Mouse (Mus musculus): ENCODE measurements around the gene C2cd5.
A peak's percentile ranks its signal among the peaks of the same experiment; 100 is the strongest.
"Not testable (repeated sequence)": the region's sequence is repeated elsewhere in the genome, so short reads cannot be mapped to it uniquely, and the experiment has no call there.

Gene C2cd5

GRCm38 (mm10) chr6:143020647-143021046 lies 79.3 kb downstream of the C2cd5 start:
- peak; percentile 14 for DNase-seq (ENCODE audit: low read depth, low spot score)

- no peak for DNase-seq (ENCODE audit: low read depth, low spot score)
Observed at GRCm38 (mm10) chr6:143020146-143020545, 79.8 kb downstream of the C2cd5 start.

GRCm38 (mm10) chr6:143012513-143013215 lies 87.3 kb downstream of the C2cd5 start:
- no peak for DNase-seq (ENCODE audit: low read depth, low spot score)

DNA sequence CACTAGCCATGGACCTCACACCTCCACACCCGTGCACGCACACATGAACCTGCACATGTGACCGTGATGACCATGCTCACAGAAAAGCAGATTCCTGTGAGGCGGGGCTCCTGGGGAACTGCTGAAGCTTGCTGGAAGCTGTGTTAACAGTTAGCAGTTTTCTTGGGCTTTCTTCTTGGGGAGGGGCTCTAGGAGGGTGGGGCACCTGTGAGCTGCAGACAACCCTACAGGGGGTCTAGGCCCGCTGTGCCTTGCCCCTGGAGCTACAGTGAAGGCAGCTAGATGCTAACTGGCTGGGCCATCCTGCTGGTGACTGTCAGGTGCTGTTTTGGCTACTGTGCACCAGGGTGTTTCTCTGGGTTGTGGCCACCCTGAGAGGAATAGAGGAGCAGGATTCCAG lies 91.1 kb downstream of the C2cd5 start:
- DNase-seq (ENCODE audit: low read depth, low spot score): no peak

DNA sequence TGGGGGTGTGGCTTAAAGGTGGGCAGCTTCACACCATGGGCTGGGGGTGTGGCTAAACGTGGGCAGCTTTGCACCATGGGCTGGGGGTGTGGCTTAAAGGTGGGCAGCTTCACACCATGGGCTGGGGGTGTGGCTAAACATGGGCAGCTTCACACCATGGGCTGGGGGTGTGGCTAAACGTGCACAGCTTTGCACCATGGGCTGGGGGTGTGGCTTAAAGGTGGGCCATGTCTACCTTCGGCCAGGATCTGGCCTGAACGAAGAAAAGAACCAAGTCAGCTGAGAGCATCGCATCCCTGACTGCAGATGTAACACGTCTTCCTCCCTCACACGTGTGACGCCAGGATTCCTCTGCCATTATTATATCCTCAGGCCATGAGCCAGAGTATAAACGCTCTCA lies 94.7 kb downstream of the C2cd5 start:
- DNase-seq (ENCODE audit: low read depth, low spot score): not testable (repeated sequence)

DNA sequence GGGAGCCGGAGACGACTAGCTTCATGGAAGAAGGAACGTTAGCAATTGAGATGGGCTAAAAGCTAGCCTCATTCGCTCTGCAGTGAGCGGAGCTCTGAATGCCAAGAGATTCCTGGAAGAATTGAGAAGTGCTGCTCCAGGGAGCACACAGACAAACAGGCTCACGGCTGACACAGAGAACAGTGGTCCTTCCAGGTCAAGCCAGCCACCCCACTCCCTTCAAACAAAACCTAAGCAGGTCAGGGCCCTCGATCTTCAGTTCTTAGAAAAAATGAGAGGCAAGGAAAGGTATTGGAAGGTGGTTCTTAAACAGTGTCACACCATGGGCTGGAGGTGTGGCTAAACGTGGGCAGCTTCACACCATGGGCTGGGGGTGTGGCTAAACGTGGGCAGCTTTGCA lies 95.1 kb downstream of the C2cd5 start:
- DNase-seq (ENCODE audit: low read depth, low spot score): no peak

DNA sequence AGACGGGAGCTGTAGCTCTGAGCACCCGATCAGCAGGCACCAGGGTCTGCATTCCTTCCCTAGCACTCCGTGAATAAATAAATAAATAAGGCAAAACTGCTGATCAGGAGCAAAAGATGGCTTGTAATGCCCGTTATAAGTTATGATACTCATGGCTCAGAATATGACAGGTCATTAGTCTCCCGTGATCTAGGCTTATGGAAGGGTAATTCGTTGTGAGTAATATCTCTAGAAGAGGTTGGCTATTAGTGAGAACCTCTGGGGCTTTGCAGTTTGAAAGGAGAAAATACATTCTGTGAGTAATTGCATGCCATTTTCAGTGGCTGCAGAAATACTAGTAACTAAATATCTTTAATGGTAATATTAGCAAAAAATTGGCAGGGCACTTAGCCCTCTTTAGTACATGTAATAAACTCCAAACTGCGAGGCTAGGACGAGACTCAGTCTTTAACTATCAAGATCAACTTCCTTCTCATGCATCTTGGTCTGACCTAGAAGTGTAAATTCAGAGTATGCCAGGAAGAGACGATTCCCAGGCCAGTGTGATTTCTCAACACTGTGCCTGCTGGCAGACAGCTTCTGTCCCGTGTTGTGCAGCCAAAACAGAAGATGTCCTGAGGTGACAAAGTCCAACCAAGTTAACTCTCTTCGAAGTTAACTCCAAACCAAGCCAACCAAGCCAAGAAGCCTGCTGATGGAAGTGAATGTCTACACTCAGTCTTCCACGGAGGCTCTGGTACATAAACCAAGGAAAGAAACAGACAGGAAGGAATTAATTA lies 101.5 kb downstream of the C2cd5 start:
- no peak for DNase-seq (ENCODE audit: low read depth, low spot score)

GRCm38 (mm10) chr6:142996887-142997286 lies 103.1 kb downstream of the C2cd5 start:
- DNase-seq (ENCODE audit: low read depth, low spot score): no peak

- DNase-seq (ENCODE audit: low read depth, low spot score): no peak
Observed at GRCm38 (mm10) chr6:142995567-142995966, 104.4 kb downstream of the C2cd5 start.

DNA sequence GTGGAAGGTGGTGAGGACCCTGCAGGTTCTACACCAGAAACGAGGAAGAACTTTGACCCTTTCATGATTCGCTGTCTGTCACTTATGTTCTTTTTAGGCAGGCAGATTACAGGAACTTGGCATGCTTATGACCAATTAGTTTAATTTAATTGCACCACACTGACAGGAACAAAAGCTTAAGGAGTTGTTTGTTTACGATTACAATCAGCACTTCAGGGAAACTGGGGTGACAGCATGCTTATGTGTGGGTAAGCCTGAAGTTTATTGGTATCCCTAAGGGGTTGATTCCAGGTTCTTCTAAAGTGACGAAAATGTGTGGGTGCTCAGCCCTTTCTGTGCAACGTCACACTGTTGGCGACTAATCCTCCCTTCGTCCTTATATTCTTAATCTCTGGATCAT lies 105.1 kb downstream of the C2cd5 start:
- no peak for DNase-seq (ENCODE audit: low read depth, low spot score)

DNA sequence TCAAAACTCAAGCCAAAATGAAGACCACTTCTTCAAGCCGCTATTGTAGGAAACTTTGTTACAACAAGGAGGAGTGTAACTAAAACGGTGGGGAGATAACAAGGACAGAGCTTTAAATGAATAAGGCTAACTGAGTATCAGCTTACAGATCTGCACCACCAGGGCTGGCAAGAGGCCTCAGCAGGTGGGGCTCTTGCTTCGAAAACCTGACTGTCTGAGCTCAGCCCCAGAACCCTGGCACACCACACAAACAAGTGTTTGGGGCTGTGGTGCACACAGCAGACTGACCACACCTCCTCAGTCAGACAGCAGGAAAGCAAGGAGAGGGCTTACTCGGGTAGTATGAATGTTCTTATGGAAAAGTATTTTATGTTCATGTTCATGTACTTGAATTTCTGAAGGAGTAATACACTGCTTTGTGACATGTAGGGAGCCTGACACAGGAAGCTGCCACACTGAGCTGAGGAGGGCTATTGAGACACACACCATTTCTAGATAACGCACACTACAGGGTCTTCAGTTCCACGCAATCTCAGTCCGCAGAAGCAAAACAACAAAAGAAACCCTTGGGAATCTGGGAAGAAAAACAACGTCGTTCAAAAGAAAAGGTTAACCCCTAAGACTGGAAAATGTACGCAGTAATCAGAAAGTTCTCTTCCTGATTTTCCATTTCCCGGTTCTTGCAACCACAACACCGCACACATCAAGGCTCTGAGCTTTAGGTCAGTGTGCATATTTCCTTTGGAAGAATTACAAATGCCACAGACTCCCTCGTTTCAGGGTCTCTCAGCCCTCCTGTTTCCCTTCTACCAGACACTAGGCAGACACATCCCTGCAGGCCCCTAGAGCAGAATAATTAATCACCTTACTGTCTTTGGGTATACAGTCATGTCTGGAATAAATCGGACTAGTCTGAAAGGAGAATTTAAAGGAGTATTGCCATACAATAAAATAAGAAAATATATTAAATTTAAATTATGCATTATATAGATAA lies 105.9 kb downstream of the C2cd5 start:
- DNase-seq (ENCODE audit: low read depth, low spot score): no peak

- no peak for DNase-seq (ENCODE audit: low read depth, low spot score)
Observed at GRCm38 (mm10) chr6:142992971-142993370, 107.0 kb downstream of the C2cd5 start.

GRCm38 (mm10) chr6:142992099-142992498 lies 107.8 kb downstream of the C2cd5 start:
- no peak for DNase-seq (ENCODE audit: low read depth, low spot score)

DNA sequence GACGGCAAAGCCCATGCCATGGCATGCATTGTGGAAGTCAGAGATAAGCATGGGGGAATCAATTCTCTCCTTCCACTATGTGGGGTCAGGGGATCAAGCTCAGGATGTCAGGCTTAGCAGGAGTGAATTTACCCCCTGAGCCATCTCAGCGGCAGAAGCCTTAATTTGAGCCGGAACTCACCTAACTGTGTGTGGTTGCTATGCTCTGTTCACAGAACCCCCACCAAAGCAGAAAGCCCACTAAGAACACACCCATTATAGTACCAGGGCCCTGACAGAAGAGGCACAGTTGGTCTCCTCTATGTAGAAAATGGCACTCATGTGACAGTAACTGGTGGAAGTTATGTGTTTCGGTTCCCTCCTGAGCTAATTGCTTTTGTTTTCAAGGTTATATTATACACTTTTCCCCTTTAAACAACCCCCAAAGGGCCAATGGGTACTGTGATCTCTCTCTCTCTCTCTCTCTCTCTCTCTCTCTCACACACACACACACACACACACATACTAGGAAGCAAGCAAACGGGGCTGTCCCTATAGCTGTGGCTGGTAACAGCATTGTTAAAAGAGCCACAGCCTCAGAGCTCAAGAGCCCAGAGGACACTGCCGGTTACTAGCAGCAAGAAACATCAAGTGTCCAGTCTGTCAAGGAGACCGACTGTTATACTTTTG lies 108.4 kb downstream of the C2cd5 start:
- DNase-seq (ENCODE audit: low read depth, low spot score): no peak

- DNase-seq (ENCODE audit: low read depth, low spot score): no peak
Observed at GRCm38 (mm10) chr6:142990516-142990915, 109.4 kb downstream of the C2cd5 start.

- DNase-seq (ENCODE audit: low read depth, low spot score): no peak
Observed at GRCm38 (mm10) chr6:142989495-142989894, 110.4 kb downstream of the C2cd5 start.

DNA sequence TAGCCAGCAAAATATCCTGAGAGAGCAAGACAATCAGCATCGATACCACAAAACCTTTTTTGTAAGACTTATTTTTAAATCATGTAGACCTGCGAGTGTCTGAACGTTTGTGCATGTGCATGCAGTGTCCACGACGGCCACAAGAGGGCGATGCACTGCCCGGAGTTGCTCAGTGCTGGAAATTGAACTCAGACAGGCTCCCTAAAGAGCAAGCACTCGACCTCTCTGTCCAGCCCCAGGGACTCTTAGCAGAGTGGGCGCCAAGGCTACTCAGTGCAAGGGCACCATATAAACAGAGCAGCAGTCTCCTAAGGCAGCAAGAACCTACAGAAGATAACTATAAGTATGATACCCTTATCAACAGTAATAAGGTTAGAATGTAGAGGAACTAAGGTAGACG lies 111.2 kb downstream of the C2cd5 start:
- no peak for DNase-seq (ENCODE audit: low read depth, low spot score)

DNA sequence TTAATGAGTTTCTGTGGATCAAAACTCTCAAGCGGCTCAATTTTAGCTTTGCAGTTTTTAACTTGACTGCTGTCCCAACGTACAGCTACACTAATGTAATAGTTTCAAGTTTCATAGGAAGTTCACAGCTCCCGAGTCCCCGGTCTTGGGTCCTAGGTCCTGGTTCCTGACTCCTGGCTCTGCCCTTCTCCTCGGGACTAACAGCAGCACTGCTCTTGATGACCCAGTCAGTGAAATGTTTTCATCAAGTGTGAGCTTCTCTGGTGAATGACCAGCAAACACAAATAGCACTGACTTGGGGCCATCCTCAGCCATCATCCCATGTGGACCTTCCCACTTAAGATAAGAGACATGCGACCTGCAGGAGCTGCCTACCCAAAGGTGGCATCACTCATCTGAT lies 111.7 kb downstream of the C2cd5 start:
- no peak for DNase-seq (ENCODE audit: low read depth, low spot score)

DNA sequence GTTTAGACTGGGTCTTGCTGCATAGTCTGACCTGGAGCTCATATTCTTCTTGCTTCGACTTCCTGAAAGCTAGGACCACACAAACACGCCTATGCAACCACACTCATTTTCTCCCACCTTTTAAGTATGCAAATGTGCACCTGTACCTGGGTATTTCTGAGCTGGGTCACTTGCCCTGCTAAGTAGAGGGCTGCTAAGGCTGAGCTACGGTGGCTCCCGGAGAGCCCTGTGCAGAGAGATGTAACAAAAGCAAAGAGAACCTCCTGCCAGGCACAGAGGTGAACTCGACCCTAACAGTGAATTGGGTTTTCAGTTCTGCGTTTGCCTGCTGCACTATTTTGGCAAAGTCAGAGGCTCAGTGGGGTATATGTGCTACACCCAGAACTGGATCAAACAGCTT lies 112.3 kb downstream of the C2cd5 start:
- no peak for DNase-seq (ENCODE audit: low read depth, low spot score)

DNA sequence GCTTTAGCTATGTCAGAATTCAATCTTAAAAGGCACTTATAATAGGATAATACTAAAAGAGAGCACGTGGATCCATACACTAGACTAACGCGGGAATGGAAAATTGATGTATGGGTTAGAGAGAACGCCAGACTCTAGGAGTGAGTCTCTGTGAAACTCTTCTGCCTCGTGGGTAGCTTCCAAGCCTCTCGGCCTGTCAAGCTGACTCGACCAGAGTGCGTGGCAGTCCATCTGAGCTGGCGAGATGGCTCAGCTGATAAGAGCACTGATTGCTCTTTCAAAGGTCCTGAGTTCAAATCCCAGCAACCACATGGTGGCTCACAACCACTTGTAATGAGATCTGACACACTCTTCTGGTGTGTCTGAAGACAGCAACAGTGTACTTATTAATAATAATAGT lies 113.2 kb downstream of the C2cd5 start:
- not testable (repeated sequence) for DNase-seq (ENCODE audit: low read depth, low spot score)

GRCm38 (mm10) chr6:142985561-142986238 lies 114.2 kb downstream of the C2cd5 start:
- DNase-seq (ENCODE audit: low read depth, low spot score): not testable (repeated sequence)
